Mouse (Mus musculus): ENCODE data around the gene Arid5b.

The Arid5b gene

GRCm38 (mm10) chr10:68193561-68193960, 85.0 kb downstream of the Arid5b start:
- no peak for DNase-seq (ENCODE audit: low spot score in 2 of 2)

GRCm38 (mm10) chr10:68192824-68193255, 85.7 kb downstream of the Arid5b start:
- DNase-seq (ENCODE audit: low spot score in 2 of 2), result no peak

GRCm38 (mm10) chr10:68191691-68192380, 86.7 kb downstream of the Arid5b start:
- DNase-seq (ENCODE audit: low spot score in 2 of 2), result peak in 1 of 2 experiments; percentile 40

- no peak for DNase-seq (ENCODE audit: low spot score in 2 of 2)
These were observed 87.4 kb downstream of the Arid5b start for GRCm38 (mm10) chr10:68191146-68191545.

- DNase-seq (ENCODE audit: low spot score in 2 of 2), result no peak
These were observed 88.7 kb downstream of the Arid5b start for GRCm38 (mm10) chr10:68189847-68190246.

GRCm38 (mm10) chr10:68183096-68183495, 95.4 kb downstream of the Arid5b start:
- no peak for DNase-seq (ENCODE audit: low spot score in 2 of 2)

- no peak for DNase-seq (ENCODE audit: low spot score in 2 of 2)
These were observed 96.3 kb downstream of the Arid5b start for GRCm38 (mm10) chr10:68182266-68182665.

- no peak for DNase-seq (ENCODE audit: low spot score in 2 of 2)
These were observed 97.4 kb downstream of the Arid5b start for GRCm38 (mm10) chr10:68181156-68181555.

- no peak for DNase-seq (ENCODE audit: low spot score in 2 of 2)
These were observed 97.8 kb downstream of the Arid5b start for GRCm38 (mm10) chr10:68180721-68181120.

- DNase-seq (ENCODE audit: low spot score in 2 of 2), result no peak
These were observed 98.4 kb downstream of the Arid5b start for GRCm38 (mm10) chr10:68180151-68180550.

- no peak for DNase-seq (ENCODE audit: low spot score in 2 of 2)
These were observed 98.8 kb downstream of the Arid5b start for GRCm38 (mm10) chr10:68179741-68180140.

- no peak for DNase-seq (ENCODE audit: low spot score in 2 of 2)
These were observed 99.2 kb downstream of the Arid5b start for GRCm38 (mm10) chr10:68179339-68179738.

GRCm38 (mm10) chr10:68177697-68178485, 100.6 kb downstream of the Arid5b start:
- no peak for DNase-seq (ENCODE audit: low spot score in 2 of 2)

GRCm38 (mm10) chr10:68175811-68176210, 102.7 kb downstream of the Arid5b start:
- DNase-seq (ENCODE audit: low spot score in 2 of 2), result no peak

- no peak for DNase-seq (ENCODE audit: low spot score in 2 of 2)
These were observed 104.9 kb downstream of the Arid5b start for GRCm38 (mm10) chr10:68173634-68174033.

- DNase-seq (ENCODE audit: low spot score in 2 of 2), result no peak
These were observed 105.6 kb downstream of the Arid5b start for GRCm38 (mm10) chr10:68172906-68173305.

GRCm38 (mm10) chr10:68171974-68172373, 106.6 kb downstream of the Arid5b start:
- DNase-seq (ENCODE audit: low spot score in 2 of 2), result no peak

GRCm38 (mm10) chr10:68168613-68169012, 109.9 kb downstream of the Arid5b start:
- DNase-seq (ENCODE audit: low spot score in 2 of 2), result no peak

GRCm38 (mm10) chr10:68168141-68168540, 110.4 kb downstream of the Arid5b start:
- no peak for DNase-seq (ENCODE audit: low spot score in 2 of 2)

GRCm38 (mm10) chr10:68167118-68167517, 111.4 kb downstream of the Arid5b start:
- no peak for DNase-seq (ENCODE audit: low spot score in 2 of 2)

- DNase-seq (ENCODE audit: low spot score in 2 of 2), result no peak
These were observed 111.8 kb downstream of the Arid5b start for GRCm38 (mm10) chr10:68166695-68167086.

- DNase-seq (ENCODE audit: low spot score in 2 of 2), result no peak
These were observed 112.5 kb downstream of the Arid5b start for GRCm38 (mm10) chr10:68165709-68166694.

All from frontal cortex, postnatal 10 days (tissue).